8 mouse cellular contexts compared by ENCODE assay signal in genomic region chr16:94084711-94085602, GRCm38 (mm10). TPM values are rescaled to one million over a fixed set of nuclear protein-coding genes. Genes with fewer than 3 reads are reported as not detected.
DNase-seq lines count a peak whose midpoint lies in the region; ATAC-seq and TF ChIP-seq lines count a peak whose summit lies in the region.

TSS of gene Sim2 (plus strand) at chr16:94084931.

- peaks cover 0 to 2% of the 10 kb centered on the region in 2 experiments; a peak in 1 of 4 replicates for H3K4me1 ChIP-seq in ES-E14 (ENCODE audit: control insufficient read depth in 2 of 2, insufficient read depth in 2 of 2, low read length in 2 of 2, poor library complexity in 1 of 2)
- H3K4me1 ChIP-seq in hindbrain, embryonic 10.5 days (replicated peaks) = peaks cover 30% of the 10 kb centered on the region
- H3K4me1 ChIP-seq in limb, embryonic 12.5 days (replicated peaks) = peaks cover 25% of the 10 kb centered on the region
- H3K4me1 ChIP-seq in midbrain, postnatal 0 days (ENCODE audit: insufficient read depth, low read length) = 0 out of 2 replicates have a peak, but pooled peaks cover 4% of the 10 kb centered on the region

- no peak for DNase-seq in ES-E14 (ENCODE audit: low read depth, low spot score)
- peak; percentile 47 for DNase-seq in embryo, embryonic 9.5 days (ENCODE audit: extremely low spot score)
- peak; percentile 47 for DNase-seq in hindbrain, embryonic 10.5 days (ENCODE audit: low spot score)
- DNase-seq in midbrain, postnatal 0 days (ENCODE audit: low spot score) = no peak
- no peak for DNase-seq in right cerebral cortex, postnatal 10 days (ENCODE audit: low spot score in 2 of 2)
- DNase-seq in thymus, postnatal 0 days (ENCODE audit: low spot score) = no peak
- DNase-seq in ovary, postnatal 14 days (ENCODE audit: low spot score) = no peak

- peak within 1 kb of the TSS; percentile 18 to 48; a peak in 3 of 4 replicates for H3K4me3 ChIP-seq in ES-E14 (ENCODE audit: insufficient read depth in 1 of 2, low read depth in 1 of 2, low read length in 2 of 2, poor library complexity in 1 of 2, severe bottlenecking in 1 of 2)
- H3K4me3 ChIP-seq in hindbrain, embryonic 10.5 days = peak within 1 kb of the TSS; percentile 47
- H3K4me3 ChIP-seq in limb, embryonic 12.5 days (replicated peaks) = peak within 1 kb of the TSS; percentile 43
- H3K4me3 ChIP-seq in midbrain, postnatal 0 days (ENCODE audit: low read depth, low read length) = peak within 1 kb of the TSS; percentile 24

- TF ChIP-seq CTCF in midbrain, postnatal 0 days (IDR thresholded peaks at IDR 0.05) = no peak

- in situ Hi-C loops in ES-E14 (cut with MboI; ENCODE audit: low sequenced_read_pairs in 2 of 2, unreplicated experiment in 2 of 2) = loop anchor here in 1 of 2 experiments (10.0 kb wide), 1 partner anchor 1390 kb away; no protein-coding TSS in a partner anchor

- no peaks in the 10 kb centered on the region for H3K9me3 ChIP-seq in ES-E14 (ENCODE audit: control insufficient read depth, insufficient read depth, low read depth, low read length)
- H3K9me3 ChIP-seq in hindbrain, embryonic 10.5 days = no peaks in the 10 kb centered on the region
- no peaks in the 10 kb centered on the region for H3K9me3 ChIP-seq in limb, embryonic 12.5 days
- H3K9me3 ChIP-seq in midbrain, postnatal 0 days (ENCODE audit: low read length) = no peaks in the 10 kb centered on the region

- no peaks in the 10 kb centered on the region for H3K36me3 ChIP-seq in ES-E14 (ENCODE audit: control insufficient read depth, insufficient read depth, low read length, poor library complexity, severe bottlenecking)
- no peaks in the 10 kb centered on the region for H3K36me3 ChIP-seq in hindbrain, embryonic 10.5 days
- no peaks in the 10 kb centered on the region for H3K36me3 ChIP-seq in limb, embryonic 12.5 days
- no peaks in the 10 kb centered on the region for H3K36me3 ChIP-seq in midbrain, postnatal 0 days (ENCODE audit: insufficient read depth, low read length)

- no peak for ATAC-seq in limb, embryonic 12.5 days (ENCODE audit: insufficient number of reproducible peaks, insufficient read depth, low FRiP score, low TSS enrichment, low read depth)
- ATAC-seq in midbrain, postnatal 0 days (ENCODE audit: low FRiP score) = no peak

- no peak within 1 kb of the TSS for H3K27ac ChIP-seq in ES-E14 (ENCODE audit: insufficient read depth, low read depth, low read length, poor library complexity, severe bottlenecking)
- no peak within 1 kb of the TSS; the same call in 1 of the 2 replicates for H3K27ac ChIP-seq in hindbrain, embryonic 10.5 days
- no peak within 1 kb of the TSS for H3K27ac ChIP-seq in limb, embryonic 12.5 days
- H3K27ac ChIP-seq in midbrain, postnatal 0 days (ENCODE audit: low read depth, low read length) = no peak within 1 kb of the TSS

- H3K9ac ChIP-seq in ES-E14 (ENCODE audit: insufficient read depth, low read depth, low read length, poor library complexity, severe bottlenecking) = peak within 1 kb of the TSS; percentile 2; the same call in 1 of the 2 replicates
- peak within 1 kb of the TSS; percentile 52 for H3K9ac ChIP-seq in limb, embryonic 12.5 days (replicated peaks)
- H3K9ac ChIP-seq in midbrain, postnatal 0 days (replicated peaks; ENCODE audit: low read length, poor library complexity, severe bottlenecking) = no peak within 1 kb of the TSS

- peaks cover 100% of the 10 kb centered on the region for H3K27me3 ChIP-seq in hindbrain, embryonic 10.5 days (ENCODE audit: insufficient read depth, poor library complexity, severe bottlenecking)
- H3K27me3 ChIP-seq in limb, embryonic 12.5 days = peaks cover 97% of the 10 kb centered on the region
- H3K27me3 ChIP-seq in midbrain, postnatal 0 days (ENCODE audit: insufficient read depth, low read length) = peaks cover 86% of the 10 kb centered on the region

- peak within 1 kb of the TSS; percentile 74 for H3K4me2 ChIP-seq in limb, embryonic 12.5 days
- peak within 1 kb of the TSS; percentile 34 for H3K4me2 ChIP-seq in midbrain, postnatal 0 days (ENCODE audit: low read depth, low read length, poor library complexity, severe bottlenecking)

- under 1% methylated on average over 95 of the region's 96 CpGs for WGBS in hindbrain, embryonic 10.5 days
- WGBS in limb, embryonic 12.5 days = 1% methylated on average over 86 of the region's 96 CpGs
- under 1% methylated on average over 67 of the region's 96 CpGs for WGBS in midbrain, postnatal 0 days

TF ChIP-seq in ES-E14, 5 proteins besides CTCF, POLR2A, EP300 and RAD21:
- TF ChIP-seq ZNF384 (IDR thresholded peaks at IDR 0.05; ENCODE audit: low read depth, low read length) (no peak), CHD2 (IDR thresholded peaks at IDR 0.05; ENCODE audit: low read depth, low read length) (no peak), MAFK (IDR thresholded peaks at IDR 0.05; ENCODE audit: insufficient read depth, low read depth, low read length) (no peak), HCFC1 (IDR thresholded peaks at IDR 0.05; ENCODE audit: borderline replicate concordance, insufficient read depth, low read length) (no peak)

RNA-seq across cellular contexts. Expression of gene Sim2, which starts in this region (rescaled TPM):
- total RNA-seq in ES-E14 (2012; rRNA removed) = 0.13 TPM in 1 of 2 replicates, not detected in the other
- polyA plus RNA-seq in hindbrain, embryonic 10.5 days (2016; fragmentation: Nextera tagmentation; extraction: Ambion mirVana) = 0.25 and 0.27 TPM in 2 replicates
- polyA plus RNA-seq in limb, embryonic 12.5 days (2016; fragmentation: Nextera tagmentation; extraction: Ambion mirVana) = 2.0 and 2.3 TPM in 2 replicates
- total RNA-seq in midbrain, postnatal 0 days (2014; rRNA removed) = not detected in 2 replicates
- polyA plus RNA-seq in midbrain, postnatal 0 days (2015; fragmentation: Nextera tagmentation; extraction: Ambion mirVana) = 0.05 and 0.10 TPM in 2 replicates
- 0.08 TPM in 1 of 2 replicates, not detected in the other for polyA plus RNA-seq in thymus, postnatal 0 days (2015; fragmentation: Nextera tagmentation; extraction: Ambion mirVana)

Comparison
In these comparisons a context has a peak if more than half of its experiments do, and no peak if none do; other contexts are left out.
1. Peak in DNase-seq and H3K4me3 ChIP-seq in hindbrain, embryonic 10.5 days; RNA of the gene not detected or under 1 TPM.